Mouse (Mus musculus) liver, embryonic 14.5 days (tissue): Measurements from ENCODE around the gene Vamp2. TPM values are rescaled to one million over a fixed set of nuclear protein-coding genes. Genes with fewer than 3 reads are reported as not detected.

Experiments
- ATAC-seq: fragments of 200-750 bp; cut with Nextera tagmentation; 2 replicates; pipeline ENCODE4 v1.8.0; 2017; ENCODE audit warnings: moderate number of reproducible peaks, mild to moderate bottlenecking, moderate library complexity; ENCODE audit not compliant: insufficient read depth
- DNase-seq, 3 experiments: peaks; one replicate each; pipeline ENCODE4 v3.0.0-alpha.2; 2012 to 2013; ENCODE audit warnings: low read depth in 3 of 3, low spot score in 3 of 3
- H3K27ac ChIP-seq: fragments of 300-500 bp; sonication (generic); 2 replicates; pipeline ENCODE4 v1.5.1; 2014; ENCODE audit warnings: moderate library complexity, mild to moderate bottlenecking, control low read depth, inconsistent platforms
- H3K27me3 ChIP-seq: fragments of 300-500 bp; sonication (generic); 2 replicates; pipeline ENCODE4 v1.6.1; 2014; ENCODE audit warnings: mild to moderate bottlenecking, low read length, moderate library complexity; ENCODE audit not compliant: control insufficient read depth, insufficient read depth
- H3K36me3 ChIP-seq: fragments of 300-500 bp; sonication (generic); replicated peaks from 2 replicates; pipeline ENCODE4 v1.6.1; 2014; ENCODE audit warnings: low read depth; ENCODE audit not compliant: control insufficient read depth, insufficient read depth
- H3K4me1 ChIP-seq, 2 experiments: fragments of 200-500 bp in 1 of 2; fragments of 300-500 bp in 1 of 2; sonication (generic) in 1 of 2; replicated peaks; 2 replicates each; pipeline ENCODE4 v1.6.1; 2012 to 2014; ENCODE audit warnings: antibody characterized with exemption in 1 of 2, inconsistent platforms in 1 of 2, low read length in 1 of 2; ENCODE audit not compliant: control insufficient read depth in 2 of 2, insufficient read depth in 2 of 2
- H3K4me2 ChIP-seq: fragments of 300-500 bp; sonication (generic); 2 replicates; pipeline ENCODE4 v1.6.1; 2014; ENCODE audit warnings: low read depth, mild to moderate bottlenecking, control low read depth, moderate library complexity
- H3K4me3 ChIP-seq, 2 experiments: fragments of 200-500 bp in 1 of 2; fragments of 300-500 bp in 1 of 2; sonication (generic) in 1 of 2; 2 replicates each; pipeline ENCODE4 v1.5.1; 2012 to 2014; ENCODE audit warnings: low read depth in 2 of 2, low read length in 2 of 2, mild to moderate bottlenecking in 2 of 2, control low read depth in 1 of 2, inconsistent platforms in 1 of 2, moderate library complexity in 1 of 2; ENCODE audit not compliant: insufficient read depth in 1 of 2
- H3K9ac ChIP-seq: fragments of 300-500 bp; sonication (generic); replicated peaks from 2 replicates; pipeline ENCODE4 v1.6.1; 2014; ENCODE audit warnings: mild to moderate bottlenecking, control low read depth, moderate library complexity
- H3K9me3 ChIP-seq: fragments of 300-500 bp; sonication (generic); 2 replicates; pipeline ENCODE4 v1.6.1; 2016; ENCODE audit warnings: low read length, mixed read lengths; ENCODE audit not compliant: control insufficient read depth
- CTCF ChIP-seq: IDR thresholded peaks from 2 replicates; pipeline ENCODE4 v1.5.1; 2016; ENCODE audit warnings: antibody characterized with exemption, low read depth, control low read depth
- EP300 ChIP-seq: IDR thresholded peaks from 2 replicates; pipeline ENCODE4 v1.6.1; 2016; ENCODE audit warnings: antibody characterized with exemption, low read depth
- WGBS: fragments of 180-500 bp; shearing (Covaris S2); extraction: QIAGEN DNeasy Blood & Tissue Kit; methylation state at CpG from one replicate; pipeline ENCODE4 v1.1.7; 2014; ENCODE audit not compliant: insufficient replicate concordance; 5-methylcytosine and 5-hydroxymethylcytosine counted together
- polyA plus RNA-seq, 2 experiments: library from polyadenylated mRNA; depleted of rRNA in 1 of 2; stranded (reverse) in 1 of 2; unstranded in 1 of 2; fragments of >200 nt; fragmentation: Nextera tagmentation in 1 of 2; extraction: Ambion mirVana in 1 of 2; gene quantifications; 2 replicates each; pipeline versions ENCODE4 v1.2.1 to v1.2.3; 2012 to 2014

Vamp2 gene
- polyA plus RNA-seq, 2 experiments, result 11.4 to 23.1 TPM

DNA sequence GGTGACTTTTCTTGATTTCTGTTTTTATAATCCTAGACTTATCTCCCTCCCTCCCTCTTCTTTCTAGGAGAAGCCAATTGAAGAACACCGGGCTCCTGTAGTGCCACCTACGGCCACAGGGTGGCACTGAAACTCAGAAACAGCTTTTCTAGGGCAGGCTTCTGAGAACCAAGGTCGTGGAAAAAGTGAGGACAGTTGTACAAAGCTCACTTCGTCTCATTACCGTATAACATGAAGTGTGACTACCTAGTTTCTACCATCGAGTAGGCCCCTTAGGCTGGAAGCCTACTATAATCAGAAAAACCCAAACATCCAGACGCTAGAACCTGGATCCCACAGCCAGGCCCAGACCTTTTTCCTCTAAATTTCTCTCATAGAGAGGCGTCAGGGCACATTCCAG, 21.3 kb upstream of the Vamp2 start:
- Histone ChIP-seq H3K9ac (peak overlapping the region; percentile 41), H3K27ac (no peak overlapping the region), H3K27me3 (no peaks in the 10 kb centered on the region), H3K9me3 (no peaks in the 10 kb centered on the region), H3K4me2 (peak overlapping the region; percentile 76), H3K4me3 (peak overlapping the region in 1 of 2 experiments; percentile 46; a peak in 2 of 4 replicates), H3K36me3 (no peaks in the 10 kb centered on the region), H3K4me1 (peaks cover 13 to 39% of the 10 kb centered on the region in 2 experiments; a peak in 3 of 4 replicates)
- peak; percentile 90 for TF ChIP-seq CTCF
- no peak for TF ChIP-seq EP300
- ATAC-seq (no peak), DNase-seq (peak; percentile 74 to 84 (median 77))
- WGBS, result 11% methylated on average over 8 of the region's 8 CpGs

- peaks cover 13 to 43% of the 10 kb centered on the region in 2 experiments; a peak in 3 of 4 replicates for H3K4me1 ChIP-seq
- H3K27ac ChIP-seq, result no peak overlapping the region
- no peak overlapping the region for H3K4me3 ChIP-seq
- H3K36me3 ChIP-seq, result no peaks in the 10 kb centered on the region
- WGBS, result 54% methylated on average over 6 of the region's 6 CpGs
- ATAC-seq, result no peak
- TF ChIP-seq CTCF (no peak), EP300 (no peak)
- no peak overlapping the region for H3K9ac ChIP-seq
- no peak for DNase-seq
- no peaks in the 10 kb centered on the region for H3K27me3 ChIP-seq
- H3K9me3 ChIP-seq, result no peaks in the 10 kb centered on the region
- no peak overlapping the region for H3K4me2 ChIP-seq
Observed at GRCm38 (mm10) chr11:69067601-69068000, 20.7 kb upstream of the Vamp2 start.

GRCm38 (mm10) chr11:69070093-69070492, 18.2 kb upstream of the Vamp2 start:
- ATAC-seq (no peak), DNase-seq (no peak)
- Histone ChIP-seq H3K9ac (peak overlapping the region; percentile 83), H3K27me3 (no peaks in the 10 kb centered on the region), H3K4me1 (peaks cover 21 to 49% of the 10 kb centered on the region in 2 experiments), H3K4me2 (peak overlapping the region; percentile 90), H3K4me3 (peak overlapping the region; percentile 73), H3K27ac (peak overlapping the region; percentile 71), H3K9me3 (no peaks in the 10 kb centered on the region), H3K36me3 (no peaks in the 10 kb centered on the region)
- TF ChIP-seq EP300, result no peak
- no peak for TF ChIP-seq CTCF
- WGBS, result 3% methylated on average over 13 of the region's 13 CpGs

- Histone ChIP-seq H3K4me2 (peak within 1 kb of the TSS; percentile 90), H3K27ac (peak within 1 kb of the TSS; percentile 71), H3K9ac (peak within 1 kb of the TSS; percentile 83), H3K9me3 (no peaks in the 10 kb centered on the region), H3K4me1 (peaks cover 21 to 48% of the 10 kb centered on the region in 2 experiments), H3K4me3 (peak within 1 kb of the TSS; percentile 73), H3K27me3 (no peaks in the 10 kb centered on the region), H3K36me3 (no peaks in the 10 kb centered on the region)
- peak; percentile 27 for TF ChIP-seq CTCF
- TF ChIP-seq EP300, result peak; percentile 79
- DNase-seq (peak; percentile 93 to 94 (median 94)), ATAC-seq (peak; percentile 78)
- WGBS, result under 1% methylated on average over 47 of the region's 47 CpGs
Observed at GRCm38 (mm10) chr11:69070590-69071222, 17.6 kb upstream of the Vamp2 start, which contains the start of gene Tmem107. Gene Tmem107, plus strand, starts transcription at chr11:69070806.

DNA sequence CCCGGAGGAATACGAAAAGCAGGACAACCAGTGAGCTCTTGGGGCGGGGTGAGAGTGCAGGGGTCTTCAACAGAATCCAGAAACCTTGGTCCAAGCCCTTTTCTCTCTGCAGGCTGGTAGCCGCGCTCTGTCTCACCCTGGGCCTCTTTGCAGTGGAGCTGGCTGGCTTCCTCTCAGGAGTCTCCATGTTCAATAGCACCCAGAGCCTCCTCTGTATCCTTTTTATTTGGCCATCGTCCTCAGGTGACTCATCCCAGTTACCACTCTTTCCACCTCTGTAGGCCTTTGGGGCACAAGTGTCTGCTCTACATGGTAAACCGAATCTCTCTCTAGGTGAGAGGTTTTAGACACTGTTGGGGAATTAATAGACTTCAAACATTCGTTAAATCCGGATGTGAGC, 17.0 kb upstream of the Vamp2 start:
- ATAC-seq (no peak), DNase-seq (no peak)
- peaks cover 21 to 43% of the 10 kb centered on the region in 2 experiments for H3K4me1 ChIP-seq
- peak overlapping the region; percentile 65 for H3K27ac ChIP-seq
- H3K36me3 ChIP-seq, result no peaks in the 10 kb centered on the region
- H3K4me3 ChIP-seq, result peak overlapping the region; percentile 73
- H3K9me3 ChIP-seq, result no peaks in the 10 kb centered on the region
- H3K27me3 ChIP-seq, result no peaks in the 10 kb centered on the region
- H3K9ac ChIP-seq, result peak overlapping the region; percentile 73
- WGBS, result 32% methylated on average over 9 of the region's 9 CpGs
- peak overlapping the region; percentile 90 for H3K4me2 ChIP-seq
- TF ChIP-seq CTCF (no peak), EP300 (no peak)
